Mouse (Mus musculus) left cerebral cortex, adult 9 months (tissue): ENCODE measurements around the gene Tm9sf4.
A peak's percentile ranks its signal among the peaks of the same experiment; 100 is the strongest.

Experiments used
- DNase-seq, 2 experiments: peaks; one replicate each; pipeline ENCODE4 v3.0.0; 2022; ENCODE audit warnings: low spot score in 2 of 2

The Tm9sf4 gene

DNA sequence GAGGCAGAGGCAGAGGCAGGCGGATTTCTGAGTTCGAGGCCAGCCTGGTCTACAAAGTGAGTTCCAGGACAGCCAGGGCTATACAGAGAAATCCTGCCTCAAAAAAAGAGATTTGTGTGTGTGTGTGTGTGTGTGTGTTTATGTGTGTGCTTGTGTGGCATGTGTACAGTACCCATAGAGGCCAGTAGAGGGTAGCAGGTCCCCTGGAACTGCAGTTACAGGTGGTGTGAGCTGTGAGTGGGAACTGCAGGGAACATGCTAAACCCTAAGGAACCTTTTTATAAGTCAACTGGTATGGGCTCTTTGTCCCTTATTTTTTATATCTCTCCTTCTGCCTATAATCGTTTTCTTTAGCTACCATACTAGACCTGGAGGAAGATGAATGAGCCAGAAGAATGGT lies 3.8 kb upstream of the Tm9sf4 start:
- DNase-seq, result no peak

DNA sequence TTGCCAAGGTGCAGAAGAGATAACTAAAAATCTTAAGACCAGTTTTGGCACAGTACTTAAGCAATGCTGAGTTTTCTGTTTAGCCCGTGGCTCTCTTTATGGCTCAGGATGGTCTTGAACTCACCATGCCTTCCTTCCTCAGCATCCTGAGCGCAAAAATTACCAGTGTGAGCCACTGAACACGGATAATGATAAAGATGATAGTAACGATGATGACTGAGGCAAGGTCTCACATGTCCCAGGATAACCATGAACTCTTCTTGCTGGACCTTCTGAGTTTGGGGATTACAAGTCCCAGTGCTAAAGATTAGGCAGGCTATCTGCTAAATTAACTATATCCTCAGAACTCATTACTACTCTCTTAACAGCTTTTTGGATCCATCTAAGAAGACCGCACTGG lies 970 bp upstream of the Tm9sf4 start:
- DNase-seq, result no peak

- DNase-seq, result no peak
Observed at GRCm38 (mm10) chr2:153161684-153162080, 579 bp downstream of the Tm9sf4 start.

DNA sequence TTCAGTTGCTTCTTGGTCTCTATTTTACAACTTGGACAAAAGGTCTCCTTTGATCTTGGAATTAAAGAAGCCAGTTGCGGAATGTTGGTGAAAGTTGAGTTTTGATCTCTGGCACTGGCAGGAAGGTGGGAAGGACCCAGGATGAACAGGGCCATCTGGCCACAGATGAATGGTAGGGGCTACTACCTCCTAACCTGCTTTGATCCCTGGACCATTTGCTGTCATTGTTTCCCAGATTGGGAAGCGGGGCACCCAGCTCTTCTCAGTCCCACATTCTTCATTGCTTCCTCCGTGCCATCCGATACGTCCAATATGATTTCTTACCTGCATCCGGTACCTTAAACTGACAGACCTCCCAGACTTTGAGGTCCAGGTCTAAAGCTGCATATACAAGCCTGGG lies 6.0 kb downstream of the Tm9sf4 start:
- DNase-seq, result no peak

- no peak for DNase-seq
Observed at GRCm38 (mm10) chr2:153168134-153168820, 7.2 kb downstream of the Tm9sf4 start.

DNA sequence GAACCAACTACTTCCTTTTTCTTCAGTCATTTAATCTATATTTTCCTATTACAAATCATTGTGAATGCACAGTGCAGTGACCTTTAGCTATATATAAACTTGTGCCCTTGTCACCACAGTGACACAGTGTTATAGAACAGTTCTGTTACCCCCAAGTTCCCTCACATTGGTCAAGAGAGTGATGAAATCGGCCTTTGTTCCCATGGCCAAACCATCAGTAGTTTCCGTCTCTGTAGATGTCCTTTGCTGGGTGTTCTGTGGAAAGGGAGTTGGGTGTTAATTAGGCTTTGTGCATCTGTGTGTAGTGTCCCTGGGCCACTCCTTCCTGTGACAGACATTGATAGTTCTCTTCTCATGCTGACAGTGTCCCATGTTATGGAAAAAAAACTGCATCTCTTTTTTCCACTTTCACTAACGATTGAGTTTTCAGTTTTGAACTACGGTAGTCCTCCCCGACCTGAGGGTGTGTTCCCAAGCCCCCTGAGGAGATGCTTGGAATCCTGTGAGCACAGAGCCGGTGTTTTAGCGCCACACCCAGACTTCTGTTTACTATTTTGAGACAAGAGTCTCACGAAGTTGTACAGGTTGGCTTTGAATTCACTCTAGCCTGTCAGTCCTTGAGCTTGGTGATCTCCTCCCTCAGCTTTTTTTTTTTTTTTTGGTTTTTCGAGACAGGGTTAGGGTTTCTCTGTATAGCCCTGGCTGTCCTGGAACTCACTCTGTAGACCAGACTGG lies 9.6 kb downstream of the Tm9sf4 start:
- no peak for DNase-seq

DNA sequence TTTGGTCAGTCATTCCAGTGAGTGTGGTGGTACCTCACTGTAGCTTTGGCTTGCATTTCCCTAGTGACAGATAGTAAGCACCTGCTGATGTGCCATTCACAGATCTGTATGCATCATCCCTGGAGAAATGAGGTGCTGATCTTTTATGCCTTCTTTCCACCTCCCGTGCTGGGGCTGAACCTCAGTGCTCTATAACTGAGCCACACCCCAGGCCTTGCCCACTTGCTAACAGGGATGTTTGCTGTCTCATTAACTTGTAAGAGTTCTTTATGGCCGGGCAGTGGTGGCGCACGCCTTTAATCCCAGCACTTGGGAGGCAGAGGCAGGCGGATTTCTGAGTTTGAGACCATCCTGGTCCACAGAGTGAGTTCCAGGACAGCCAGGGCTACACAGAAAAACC lies 10.9 kb downstream of the Tm9sf4 start:
- DNase-seq, result no peak

GRCm38 (mm10) chr2:153175995-153176570 lies 15.0 kb downstream of the Tm9sf4 start:
- no peak for DNase-seq

GRCm38 (mm10) chr2:153177188-153177587 lies 16.1 kb downstream of the Tm9sf4 start:
- DNase-seq, result no peak

GRCm38 (mm10) chr2:153179126-153179860 lies 18.2 kb downstream of the Tm9sf4 start:
- DNase-seq, result peak in 1 of 2 experiments; percentile 25

DNA sequence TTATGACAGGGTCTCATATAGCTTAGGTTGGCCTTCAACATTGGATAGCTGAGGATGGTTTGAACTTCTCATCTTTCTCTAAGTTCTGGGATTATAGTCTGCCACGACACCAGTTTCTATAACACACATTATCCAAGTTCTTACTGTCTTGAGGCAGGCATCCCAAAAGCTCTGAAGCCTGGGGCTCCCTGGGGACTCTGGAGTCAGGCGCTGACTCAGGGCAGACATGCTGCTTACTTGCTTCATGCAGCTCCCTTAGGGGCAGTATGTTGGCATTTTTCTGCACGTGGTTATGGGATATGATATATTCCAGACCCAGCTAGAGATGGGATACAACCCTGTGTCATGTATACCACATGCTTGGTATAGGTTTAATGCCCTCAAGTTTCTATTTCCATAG lies 18.9 kb downstream of the Tm9sf4 start:
- DNase-seq, result no peak

- peak in 1 of 2 experiments; percentile 28 for DNase-seq
Observed at GRCm38 (mm10) chr2:153186176-153186591, 25.1 kb downstream of the Tm9sf4 start.

- DNase-seq, result no peak
Observed at GRCm38 (mm10) chr2:153187848-153188247, 26.7 kb downstream of the Tm9sf4 start.

GRCm38 (mm10) chr2:153191242-153191641 lies 30.1 kb downstream of the Tm9sf4 start:
- peak in 1 of 2 experiments; percentile 10 for DNase-seq

DNA sequence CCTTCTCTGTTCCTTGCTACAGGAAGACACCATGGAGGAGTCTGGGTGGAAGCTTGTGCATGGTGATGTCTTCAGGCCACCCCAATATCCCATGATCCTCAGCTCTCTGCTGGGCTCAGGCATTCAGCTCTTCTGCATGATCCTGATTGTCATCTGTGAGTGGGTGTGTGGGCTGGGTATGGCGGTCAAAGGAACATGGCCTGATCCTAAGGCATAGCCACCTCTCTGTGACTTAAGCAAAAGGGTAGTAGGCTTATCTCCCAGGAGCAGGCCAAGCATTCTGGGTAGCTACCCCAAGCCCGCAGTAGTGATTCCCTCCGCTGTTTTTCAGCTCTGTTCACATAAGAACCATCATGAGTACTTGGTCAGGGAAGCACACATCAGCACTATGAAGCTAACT lies 33.2 kb downstream of the Tm9sf4 start:
- no peak for DNase-seq

DNA sequence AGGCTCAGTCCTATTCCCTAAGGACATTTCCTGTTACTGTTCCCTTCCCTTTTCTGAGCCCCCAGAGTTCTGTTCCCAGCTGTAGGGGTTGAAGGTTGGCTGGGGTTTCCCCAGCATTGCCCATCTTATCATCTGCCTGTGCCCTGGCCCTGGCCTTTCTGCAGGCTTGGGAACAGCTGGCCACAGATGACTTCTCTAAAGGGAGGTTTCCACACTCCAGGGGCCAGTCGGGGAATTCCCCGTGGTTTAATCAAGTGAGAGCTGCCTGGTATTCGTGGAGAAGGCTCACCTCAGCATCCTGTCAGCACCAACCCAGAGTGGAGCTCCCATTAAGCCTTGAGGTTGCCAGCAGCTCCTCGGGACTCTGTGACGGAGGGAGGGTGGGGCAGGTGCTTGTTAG lies 37.4 kb downstream of the Tm9sf4 start:
- no peak for DNase-seq

GRCm38 (mm10) chr2:153199114-153199513 lies 38.0 kb downstream of the Tm9sf4 start:
- DNase-seq, result no peak

DNA sequence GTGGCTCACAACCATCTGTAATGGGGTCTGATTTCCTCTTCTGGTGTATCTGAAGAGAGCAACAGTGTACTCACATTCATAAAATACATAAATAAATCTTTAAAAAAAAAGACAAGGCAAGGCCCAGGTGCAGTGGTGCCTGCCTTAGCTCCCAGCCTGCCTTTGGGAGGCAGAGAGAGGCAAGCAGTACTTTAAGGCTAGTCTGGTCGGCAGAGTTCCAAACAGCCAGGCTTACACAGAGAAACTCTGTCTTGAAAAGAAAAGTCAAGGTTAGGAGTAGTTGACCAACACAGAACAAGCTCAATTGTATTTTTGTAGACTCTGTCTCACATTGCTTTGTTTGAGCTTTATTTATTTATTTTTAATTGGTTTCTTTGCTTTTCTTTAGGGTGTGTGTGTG lies 41.7 kb downstream of the Tm9sf4 start:
- DNase-seq, result no peak

DNA sequence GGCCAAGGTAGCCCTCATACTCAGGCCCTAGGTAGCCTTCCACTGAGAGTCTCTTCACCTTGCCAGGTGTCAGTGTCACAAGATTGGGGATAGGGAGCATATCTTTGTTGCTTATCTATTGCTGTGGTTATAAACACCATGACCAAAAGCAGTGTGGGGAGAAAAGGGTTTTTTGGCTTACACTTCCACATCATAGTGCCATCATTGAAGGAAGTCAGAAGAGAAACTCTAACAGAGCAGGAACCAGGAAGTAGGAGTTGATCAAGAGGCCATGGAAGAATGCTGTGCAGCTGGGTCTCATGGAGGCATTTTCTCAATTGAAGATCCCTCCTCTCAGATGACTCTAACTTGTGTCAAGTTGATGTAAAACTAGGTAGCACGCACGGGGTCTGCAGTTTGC lies 47.0 kb downstream of the Tm9sf4 start:
- no peak for DNase-seq

DNA sequence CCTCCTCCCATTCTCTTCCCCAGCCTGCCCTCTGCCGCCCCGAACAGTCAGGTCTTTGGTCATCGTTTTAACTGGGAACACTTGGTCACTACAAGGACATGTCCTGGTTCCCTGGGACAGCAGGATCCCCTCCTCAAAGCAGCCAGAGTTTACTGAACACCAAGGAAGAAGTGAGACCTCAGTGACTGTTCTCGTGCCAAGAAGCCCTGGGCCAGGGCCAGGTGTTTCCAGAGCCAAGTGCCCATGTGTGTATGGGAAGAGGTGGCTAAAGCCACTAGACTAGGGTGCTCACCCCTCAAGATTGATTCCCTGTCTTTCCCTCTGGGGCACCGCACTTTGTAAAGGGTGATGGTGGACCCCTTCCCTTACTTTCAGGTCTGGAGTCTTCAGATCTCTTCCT lies 48.2 kb downstream of the Tm9sf4 start:
- no peak for DNase-seq

DNA sequence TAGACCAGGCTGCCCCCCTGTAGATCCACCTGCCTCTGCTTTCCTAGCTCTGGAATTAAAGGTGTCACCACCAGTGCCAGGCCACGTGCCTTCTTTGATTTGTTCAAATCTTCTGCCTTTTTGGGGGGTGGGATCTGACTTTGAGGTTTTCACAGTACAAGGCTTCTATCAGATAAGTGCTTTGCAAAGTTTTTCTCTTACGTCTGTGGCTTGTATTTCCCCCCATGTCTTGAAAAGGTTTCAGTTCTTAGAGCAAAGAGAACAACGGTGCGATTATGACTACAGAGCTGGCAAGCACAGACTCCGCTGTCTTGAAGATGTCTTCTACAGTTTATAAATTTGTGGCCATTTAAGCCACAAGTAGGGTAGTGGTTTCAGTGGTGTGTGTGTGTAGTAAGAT lies 50.3 kb downstream of the Tm9sf4 start:
- DNase-seq, result no peak

- DNase-seq, result no peak
Observed at GRCm38 (mm10) chr2:153213351-153213750, 52.2 kb downstream of the Tm9sf4 start.
